Mouse (Mus musculus): ENCODE results near the gene Adra1b. TPM values are rescaled to one million over a fixed set of nuclear protein-coding genes. Genes with fewer than 3 reads are reported as not detected.

Gene Adra1b
- polyA plus RNA-seq, 1 experiment: not detected

DNA sequence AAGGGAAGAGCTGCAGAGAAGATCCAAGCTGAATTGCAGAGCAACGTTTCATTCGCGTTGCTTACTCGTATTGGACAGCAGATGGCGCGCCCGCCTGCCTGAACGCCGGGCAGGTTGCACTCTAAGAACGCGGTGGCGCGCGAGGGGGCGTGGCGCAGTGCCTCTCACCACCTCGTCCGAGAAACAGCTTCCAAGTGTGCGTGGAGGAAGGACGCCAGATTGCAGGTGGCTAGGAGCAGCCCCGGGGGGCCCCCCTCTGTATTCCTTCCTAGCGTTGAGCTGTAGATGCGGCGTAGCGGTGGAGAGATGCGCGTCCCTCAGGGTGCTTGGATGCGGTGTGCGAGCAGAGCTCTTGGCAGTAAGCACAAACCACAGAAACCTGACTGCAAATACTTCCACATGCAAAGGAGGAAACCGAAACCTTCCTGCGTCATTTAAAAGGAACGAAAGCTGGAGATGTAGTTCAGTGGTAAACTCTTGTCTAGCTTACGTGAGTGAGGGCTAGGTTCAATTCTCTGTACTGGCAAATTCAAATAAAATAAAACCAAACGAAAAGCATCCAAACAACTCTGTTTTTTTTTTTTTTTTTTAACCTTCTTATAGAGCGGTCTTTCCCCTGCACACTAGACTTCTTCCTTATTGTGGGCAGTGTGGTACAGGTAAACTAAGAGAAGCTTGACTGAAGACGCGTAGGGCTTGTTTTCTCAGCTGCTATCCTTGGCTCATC lies 133.9 kb downstream of the Adra1b start:
- Histone ChIP-seq H3K4me3 (replicated peaks; ENCODE audit: control insufficient read depth, low read depth, low read length) (peak overlapping the region; percentile 14), H3K4me1 (ENCODE audit: control insufficient read depth, insufficient read depth, low read length) (no peaks in the 10 kb centered on the region; the same call in none of the 2 replicates), H3K27ac (ENCODE audit: control insufficient read depth, insufficient read depth, low read depth, low read length, poor library complexity) (no peak overlapping the region)
- 2% methylated on average over 37 of the region's 37 CpGs for WGBS
- TF ChIP-seq POLR2A (IDR thresholded peaks at IDR 0.05; ENCODE audit: borderline replicate concordance, control insufficient read depth, low read depth, low read length): no peak
- peak; percentile 84 for TF ChIP-seq CTCF (IDR thresholded peaks at IDR 0.05; ENCODE audit: control insufficient read depth, insufficient read depth, low read length)

DNA sequence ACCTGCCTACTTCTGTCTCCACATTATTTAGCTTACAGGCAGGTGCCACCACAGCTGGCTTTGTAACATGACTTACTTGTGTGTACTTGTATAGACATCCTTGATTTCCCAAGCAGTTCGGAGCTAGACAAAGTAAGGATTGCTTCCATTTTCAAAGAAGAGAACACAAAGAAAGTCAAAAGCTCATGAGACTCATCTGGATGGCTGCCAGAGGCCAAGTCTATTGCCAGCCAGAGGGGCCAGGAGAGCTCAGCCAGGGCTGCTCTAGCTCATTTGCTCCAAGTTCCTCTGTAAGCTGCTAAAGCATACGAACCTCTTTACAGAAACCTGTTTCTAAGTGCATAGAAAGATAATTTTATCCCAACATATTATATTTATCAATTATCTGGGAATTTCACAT lies 142.6 kb downstream of the Adra1b start:
- H3K4me3 ChIP-seq (replicated peaks; ENCODE audit: control insufficient read depth, low read depth, low read length): no peak overlapping the region
- TF ChIP-seq POLR2A (IDR thresholded peaks at IDR 0.05; ENCODE audit: borderline replicate concordance, control insufficient read depth, low read depth, low read length) (no peak), CTCF (IDR thresholded peaks at IDR 0.05; ENCODE audit: control insufficient read depth, insufficient read depth, low read length) (no peak)
- 62% methylated on average over 2 of the region's 2 CpGs for WGBS
- H3K4me1 ChIP-seq (ENCODE audit: control insufficient read depth, insufficient read depth, low read length): no peaks in the 10 kb centered on the region
- H3K27ac ChIP-seq (ENCODE audit: control insufficient read depth, insufficient read depth, low read depth, low read length, poor library complexity): no peak overlapping the region

DNA sequence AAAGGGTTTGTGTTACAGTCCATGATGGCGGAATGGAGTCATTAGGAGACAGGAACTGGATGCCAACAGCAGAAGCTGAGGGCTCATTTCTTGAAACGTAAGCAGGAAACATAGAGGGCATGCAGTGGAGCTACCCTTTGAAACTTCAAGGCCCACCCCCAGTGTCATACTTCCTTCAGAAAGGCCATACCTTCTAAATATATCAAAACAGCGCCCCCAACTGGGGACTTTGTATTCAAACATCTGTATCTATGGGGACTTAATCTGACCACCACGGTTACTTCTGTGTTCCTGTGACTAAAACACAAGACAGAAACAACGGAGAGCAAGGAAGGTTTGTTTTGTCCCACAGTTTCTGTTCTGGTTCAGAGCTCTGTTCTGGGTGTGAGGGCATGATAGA lies 145.6 kb downstream of the Adra1b start:
- 64% methylated on average over 5 of the region's 5 CpGs for WGBS

DNA sequence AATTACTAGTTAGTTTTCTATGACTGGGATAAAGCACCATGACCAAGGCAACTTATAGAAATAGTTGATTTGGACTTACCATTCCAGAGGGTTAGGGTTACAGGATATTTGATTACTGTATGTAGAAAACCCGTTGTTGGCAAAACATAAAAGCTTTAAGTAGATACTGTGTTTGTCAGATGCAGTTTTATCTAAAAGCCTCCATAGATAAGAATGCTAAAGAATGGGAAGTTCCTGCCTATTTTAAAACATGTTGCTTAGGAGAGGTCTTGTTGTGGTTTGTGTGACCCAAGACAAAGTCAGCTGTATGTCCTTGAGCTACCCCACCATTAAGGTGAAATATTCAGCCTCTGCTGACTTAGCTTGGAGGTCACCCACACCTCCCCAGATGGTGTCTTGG lies 146.4 kb downstream of the Adra1b start:
- H3K4me1 ChIP-seq (ENCODE audit: control insufficient read depth, insufficient read depth, low read length): no peaks in the 10 kb centered on the region
- H3K4me3 ChIP-seq (replicated peaks; ENCODE audit: control insufficient read depth, low read depth, low read length): no peak overlapping the region
- no peak for TF ChIP-seq CTCF (IDR thresholded peaks at IDR 0.05; ENCODE audit: control insufficient read depth, insufficient read depth, low read length)
- H3K27ac ChIP-seq (ENCODE audit: control insufficient read depth, insufficient read depth, low read depth, low read length, poor library complexity): no peak overlapping the region
- 67% methylated on average over 1 of the region's 1 CpGs for WGBS

More for the DNA sequence above, 145.6 kb downstream of the Adra1b start:
- H3K27ac ChIP-seq (ENCODE audit: control insufficient read depth, insufficient read depth, low read depth, low read length, poor library complexity): no peak overlapping the region
- TF ChIP-seq POLR2A (IDR thresholded peaks at IDR 0.05; ENCODE audit: borderline replicate concordance, control insufficient read depth, low read depth, low read length) (no peak), CTCF (IDR thresholded peaks at IDR 0.05; ENCODE audit: control insufficient read depth, insufficient read depth, low read length) (no peak)
- no peaks in the 10 kb centered on the region for H3K4me1 ChIP-seq (ENCODE audit: control insufficient read depth, insufficient read depth, low read length)
- H3K4me3 ChIP-seq (replicated peaks; ENCODE audit: control insufficient read depth, low read depth, low read length): no peak overlapping the region

DNA sequence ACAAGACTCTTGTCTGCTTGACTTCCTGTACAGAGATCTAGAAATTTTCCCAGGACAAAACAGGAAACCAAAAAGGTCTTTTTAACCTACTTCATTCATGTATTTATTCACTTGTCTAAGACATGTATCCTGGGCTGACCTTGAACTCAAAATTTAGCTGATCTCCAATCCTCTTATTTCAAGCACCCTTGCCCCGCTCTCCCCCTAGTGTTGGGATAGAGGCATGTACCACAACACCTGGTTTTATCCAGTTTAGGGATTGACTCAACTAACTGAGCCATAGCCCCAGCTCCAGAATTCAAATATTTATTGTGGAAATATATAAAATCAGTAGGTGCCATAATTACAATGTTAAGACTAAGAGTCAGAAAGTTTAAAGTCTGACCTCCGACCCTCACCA lies 149.5 kb downstream of the Adra1b start:
- no peak overlapping the region for H3K27ac ChIP-seq (ENCODE audit: control insufficient read depth, insufficient read depth, low read depth, low read length, poor library complexity)
- 81% methylated on average over 2 of the region's 2 CpGs for WGBS
- no peak for TF ChIP-seq CTCF (IDR thresholded peaks at IDR 0.05; ENCODE audit: control insufficient read depth, insufficient read depth, low read length)
- no peak for TF ChIP-seq POLR2A (IDR thresholded peaks at IDR 0.05; ENCODE audit: borderline replicate concordance, control insufficient read depth, low read depth, low read length)
- no peak overlapping the region for H3K4me3 ChIP-seq (replicated peaks; ENCODE audit: control insufficient read depth, low read depth, low read length)
- no peaks in the 10 kb centered on the region; the same call in 1 of the 2 replicates for H3K4me1 ChIP-seq (ENCODE audit: control insufficient read depth, insufficient read depth, low read length)

DNA sequence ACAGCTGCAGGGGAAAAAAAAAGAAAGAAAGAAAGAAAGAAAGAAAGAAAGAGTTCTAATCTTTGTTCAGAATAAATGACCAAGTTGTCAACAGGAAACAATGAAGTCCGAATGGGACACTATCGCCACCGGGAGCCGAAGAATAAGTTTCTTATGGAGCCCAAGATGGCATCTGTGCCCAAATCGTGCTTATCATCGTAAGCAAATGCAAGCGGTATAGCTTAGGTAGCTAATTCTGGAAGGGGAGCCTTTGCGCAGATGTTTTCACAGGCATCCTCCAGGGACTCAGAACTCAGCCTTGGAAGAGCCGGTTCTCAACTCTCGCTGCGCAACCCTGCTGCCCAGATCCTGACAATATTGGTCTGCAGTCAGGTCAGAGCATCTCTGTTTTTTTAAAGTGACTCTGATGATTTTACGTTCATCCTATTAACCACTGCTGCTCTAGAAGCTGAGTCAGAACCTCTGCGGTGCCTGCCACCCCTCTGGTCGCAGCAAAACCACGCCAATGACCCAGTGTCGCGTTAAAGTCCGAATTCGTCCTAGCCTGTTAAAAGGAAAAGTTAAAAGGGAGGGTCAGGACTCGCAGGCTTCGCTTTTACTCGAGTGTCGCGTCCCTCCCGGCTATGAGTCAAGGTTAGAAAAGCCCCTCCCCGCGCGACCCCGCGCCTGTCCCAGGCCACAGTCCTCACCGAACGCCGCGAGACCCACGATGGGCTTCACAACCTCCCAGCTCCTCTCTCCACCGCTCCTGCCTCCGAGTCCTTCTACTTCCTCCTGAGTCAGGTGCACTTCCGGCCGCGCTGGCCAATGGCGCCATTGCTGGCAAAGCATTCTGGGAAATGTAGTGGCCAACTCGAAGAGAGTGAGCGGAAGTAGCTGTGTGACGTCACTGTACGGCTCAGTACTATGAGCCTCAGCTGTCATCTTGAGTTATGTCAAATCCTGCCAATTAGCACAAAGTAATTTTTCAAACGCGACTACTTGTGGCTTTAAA lies 153.5 kb downstream of the Adra1b start, which contains the start of gene Ttc1:
Gene Ttc1 (minus strand): TSS at position 776 of the 994 bp plus-strand sequence.
- 1% methylated on average over 47 of the region's 47 CpGs for WGBS
- Histone ChIP-seq H3K27ac (ENCODE audit: control insufficient read depth, insufficient read depth, low read depth, low read length, poor library complexity) (peak within 1 kb of the TSS; percentile 35), H3K4me3 (replicated peaks; ENCODE audit: control insufficient read depth, low read depth, low read length) (peak within 1 kb of the TSS; percentile 88), H3K4me1 (ENCODE audit: control insufficient read depth, insufficient read depth, low read length) (no peaks in the 10 kb centered on the region; the same call in 1 of the 2 replicates)
- TF ChIP-seq CTCF (IDR thresholded peaks at IDR 0.05; ENCODE audit: control insufficient read depth, insufficient read depth, low read length) (no peak), POLR2A (IDR thresholded peaks at IDR 0.05; ENCODE audit: borderline replicate concordance, control insufficient read depth, low read depth, low read length) (peak; percentile 93)

DNA sequence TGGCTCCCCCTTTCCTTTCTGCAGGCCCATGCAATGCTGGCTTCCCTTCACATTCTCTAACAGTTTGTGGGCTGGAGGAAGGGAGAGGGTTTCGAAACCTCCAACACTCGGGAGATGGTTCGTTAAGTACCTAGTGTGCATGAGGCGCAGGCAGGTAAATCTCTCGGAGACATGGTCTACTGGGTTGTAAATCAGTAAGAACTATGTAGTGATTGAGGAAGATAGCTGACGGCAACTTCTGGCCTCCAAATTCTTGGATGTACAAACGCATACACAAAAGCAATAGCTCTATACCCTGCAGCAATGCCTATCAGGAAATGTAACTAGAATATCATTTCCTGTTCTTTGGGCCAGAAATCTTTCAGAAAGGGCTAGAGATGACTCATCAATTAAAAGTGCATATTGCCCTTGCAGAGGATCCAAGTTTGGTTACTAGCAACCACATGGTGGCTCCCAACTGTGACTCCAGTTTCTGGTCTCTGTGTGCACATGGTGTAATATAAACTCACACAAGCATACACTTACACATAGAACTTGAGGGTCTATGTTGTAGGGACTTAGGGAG lies 172.2 kb downstream of the Adra1b start:
- TF ChIP-seq CTCF (IDR thresholded peaks at IDR 0.05; ENCODE audit: control insufficient read depth, insufficient read depth, low read length) (no peak), POLR2A (IDR thresholded peaks at IDR 0.05; ENCODE audit: borderline replicate concordance, control insufficient read depth, low read depth, low read length) (no peak)
- H3K4me1 ChIP-seq (ENCODE audit: control insufficient read depth, insufficient read depth, low read length): peaks cover 1% of the 10 kb centered on the region; the same call in 1 of the 2 replicates
- WGBS: 7% methylated on average over 7 of the region's 7 CpGs

DNA sequence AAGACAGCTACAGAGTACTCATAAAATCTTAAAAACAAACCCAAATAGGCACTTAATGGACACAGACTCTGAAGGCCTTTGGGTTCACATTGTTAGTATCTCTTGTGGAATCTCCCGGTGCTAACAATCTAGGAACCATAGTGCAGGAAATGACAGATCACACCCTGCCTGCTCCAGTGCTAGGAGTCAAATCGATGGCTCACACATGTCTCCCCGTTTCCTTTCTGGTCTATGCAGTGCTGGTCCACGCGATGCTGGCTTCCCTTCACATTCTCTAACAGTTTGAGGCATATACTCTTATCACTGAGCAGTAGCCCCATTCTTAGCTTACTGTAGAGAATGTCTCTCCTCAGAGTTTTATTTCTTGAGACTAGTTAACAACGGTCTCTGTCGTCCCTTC lies 173.2 kb downstream of the Adra1b start:
- TF ChIP-seq POLR2A (IDR thresholded peaks at IDR 0.05; ENCODE audit: borderline replicate concordance, control insufficient read depth, low read depth, low read length) (no peak), CTCF (IDR thresholded peaks at IDR 0.05; ENCODE audit: control insufficient read depth, insufficient read depth, low read length) (no peak)
- H3K27ac ChIP-seq (ENCODE audit: control insufficient read depth, insufficient read depth, low read depth, low read length, poor library complexity): no peak overlapping the region
- H3K4me1 ChIP-seq (ENCODE audit: control insufficient read depth, insufficient read depth, low read length): peaks cover 1% of the 10 kb centered on the region; the same call in 1 of the 2 replicates
- H3K4me3 ChIP-seq (replicated peaks; ENCODE audit: control insufficient read depth, low read depth, low read length): no peak overlapping the region
- WGBS: 6% methylated on average over 7 of the region's 7 CpGs

More for the DNA sequence above, 172.2 kb downstream of the Adra1b start:
- Histone ChIP-seq H3K27ac (ENCODE audit: control insufficient read depth, insufficient read depth, low read depth, low read length, poor library complexity) (no peak overlapping the region), H3K4me3 (replicated peaks; ENCODE audit: control insufficient read depth, low read depth, low read length) (no peak overlapping the region)

Other genes with a start within 250 kb of the Adra1b start
- gene Pwwp2a, start 219.2 kb downstream of the Adra1b start, polyA plus RNA-seq (2011; ENCODE audit: insufficient read depth, insufficient read length, low replicate concordance, missing spikeins): 20.0 and 24.9 TPM in 2 replicates
- gene Ttc1, start 153.2 kb downstream of the Adra1b start, polyA plus RNA-seq (2011; ENCODE audit: insufficient read depth, insufficient read length, low replicate concordance, missing spikeins): 23.6 and 26.4 TPM in 2 replicates